Mouse (Mus musculus): Measurements from ENCODE around the gene Ccdc146.
A peak's percentile ranks its signal among the peaks of the same experiment; 100 is the strongest.

The Ccdc146 gene

GRCm38 (mm10) chr5:21424614-21425602 is at the start of gene Ccdc146, which contains the start of gene Fam185a:
TSS of gene Ccdc146 (minus strand) at chr5:21424677.
TSS of gene Fam185a (plus strand) at chr5:21424958.
- peak; percentile 98 for DNase-seq (ENCODE audit: low spot score in 2 of 2)

GRCm38 (mm10) chr5:21468100-21468499 is 43.6 kb upstream of the Ccdc146 start:
- no peak for DNase-seq (ENCODE audit: low spot score in 2 of 2)

GRCm38 (mm10) chr5:21467387-21467786 is 42.9 kb upstream of the Ccdc146 start:
- no peak for DNase-seq (ENCODE audit: low spot score in 2 of 2)

DNA sequence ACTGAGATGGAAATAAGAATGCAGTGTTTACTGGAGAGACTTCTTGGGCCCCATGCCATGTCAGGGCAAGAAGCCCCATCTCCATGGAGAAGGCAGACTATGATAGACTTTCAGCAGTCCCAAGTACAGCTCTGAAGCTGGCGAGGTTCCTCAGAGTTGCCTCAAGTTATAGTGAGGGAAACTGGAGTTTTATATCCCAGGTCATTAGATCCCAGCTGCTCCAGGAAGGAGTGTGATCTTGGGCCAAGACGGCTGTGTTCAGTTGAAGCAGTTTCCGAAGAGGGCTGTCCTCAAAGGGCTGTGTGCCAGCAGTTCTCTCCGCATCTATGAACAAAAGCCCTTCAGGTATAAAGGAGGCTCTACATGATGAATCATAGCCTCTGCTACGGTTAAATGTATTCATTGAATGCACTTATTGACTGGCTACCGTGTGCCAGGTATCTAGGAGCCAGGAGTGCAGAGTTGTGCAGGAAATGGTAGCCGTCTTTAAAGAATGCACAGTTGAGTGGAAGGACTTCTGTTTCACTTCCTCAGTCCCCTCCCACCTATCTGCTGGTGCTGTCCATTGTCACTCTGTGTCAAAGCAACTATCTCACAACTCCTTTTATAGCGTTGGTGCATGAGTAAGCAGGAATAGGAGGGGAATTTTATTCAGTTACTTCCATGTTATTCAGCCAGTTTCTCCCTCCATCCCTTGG is 16.5 kb upstream of the Ccdc146 start:
- peak in 1 of 2 experiments; percentile 17 for DNase-seq (ENCODE audit: low spot score in 2 of 2)

- DNase-seq (ENCODE audit: low spot score in 2 of 2) = no peak
Measured at GRCm38 (mm10) chr5:21439446-21440110, 15.1 kb upstream of the Ccdc146 start.

DNA sequence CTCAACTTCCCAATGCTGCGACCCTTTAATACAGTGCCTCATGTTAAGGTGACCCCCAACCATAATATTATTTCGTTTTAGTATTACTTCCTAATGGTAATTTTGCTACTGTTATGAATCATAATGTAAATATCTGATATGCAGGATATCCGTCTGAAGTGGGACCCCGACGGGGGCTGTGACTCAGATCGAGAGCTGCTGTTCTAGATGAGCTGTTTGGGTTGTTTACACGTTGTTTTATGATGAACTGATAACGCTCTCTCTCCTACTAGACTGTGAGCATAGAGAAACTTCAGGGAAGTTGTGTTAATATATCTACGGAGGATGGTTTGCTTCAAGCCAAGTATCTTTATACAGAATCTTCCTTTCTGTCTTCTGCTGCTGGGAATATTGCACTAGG is 14.0 kb upstream of the Ccdc146 start:
- no peak for DNase-seq (ENCODE audit: low spot score in 2 of 2)

DNA sequence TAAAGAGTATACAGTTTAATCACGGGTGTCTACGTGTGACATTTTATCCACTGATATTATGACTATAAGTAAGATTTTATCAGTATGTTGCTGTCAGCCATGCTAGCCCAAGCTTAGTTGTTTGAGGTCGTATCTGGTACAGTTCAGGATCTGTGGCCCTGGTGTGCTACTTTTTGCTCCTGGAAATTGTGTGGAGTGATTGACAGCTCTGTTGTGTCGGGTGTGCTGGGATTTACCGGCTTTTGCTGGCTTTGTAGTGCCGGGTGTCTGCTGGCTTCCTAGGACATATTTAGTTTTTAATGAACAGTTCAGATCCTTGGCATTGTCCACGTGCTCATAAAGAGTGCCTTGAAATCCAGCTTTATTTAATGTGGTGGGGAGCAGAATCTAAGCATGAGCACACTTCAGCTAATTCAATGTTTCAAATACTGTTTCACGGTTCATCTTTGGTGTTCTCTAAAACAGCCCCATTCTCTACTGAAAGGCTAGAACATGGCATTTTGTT is 12.0 kb upstream of the Ccdc146 start:
- no peak for DNase-seq (ENCODE audit: low spot score in 2 of 2)

DNA sequence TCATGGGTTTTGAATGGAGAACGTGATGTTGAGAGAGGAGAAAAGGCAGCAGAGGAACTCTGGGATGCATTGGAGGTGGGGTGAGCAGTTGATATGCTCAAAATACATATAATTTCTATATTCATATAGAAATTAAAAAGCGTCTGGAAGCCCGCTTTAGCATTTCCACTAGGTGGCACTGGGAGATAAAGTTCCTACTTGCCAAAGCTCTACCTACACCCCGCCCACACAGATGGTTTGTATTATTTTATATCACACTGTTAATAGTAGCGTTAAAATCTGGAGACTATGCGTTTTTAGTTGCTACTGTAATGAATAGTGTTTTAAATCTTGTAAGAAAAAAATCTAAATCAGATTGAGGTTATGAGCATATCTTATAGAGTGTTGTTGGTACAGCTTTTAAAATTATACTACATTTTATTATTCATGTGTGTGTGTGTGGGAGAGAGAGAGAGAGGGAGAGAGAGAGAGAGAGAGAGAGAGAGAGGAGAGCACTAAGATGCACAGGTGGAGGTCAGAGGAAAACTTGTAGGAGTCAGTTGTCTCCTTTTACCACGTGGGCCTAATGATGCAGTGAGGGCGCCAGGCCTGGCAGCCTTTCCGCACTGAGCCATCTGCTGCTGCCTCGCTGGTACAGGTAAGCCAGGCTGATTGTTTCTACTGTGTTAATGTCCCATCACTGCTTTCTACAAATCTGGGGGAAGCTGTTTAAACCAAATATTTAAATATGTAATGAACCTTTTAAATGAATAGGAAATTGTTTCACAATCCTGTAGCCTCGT is 9.9 kb upstream of the Ccdc146 start:
- DNase-seq (ENCODE audit: low spot score in 2 of 2) = no peak

DNA sequence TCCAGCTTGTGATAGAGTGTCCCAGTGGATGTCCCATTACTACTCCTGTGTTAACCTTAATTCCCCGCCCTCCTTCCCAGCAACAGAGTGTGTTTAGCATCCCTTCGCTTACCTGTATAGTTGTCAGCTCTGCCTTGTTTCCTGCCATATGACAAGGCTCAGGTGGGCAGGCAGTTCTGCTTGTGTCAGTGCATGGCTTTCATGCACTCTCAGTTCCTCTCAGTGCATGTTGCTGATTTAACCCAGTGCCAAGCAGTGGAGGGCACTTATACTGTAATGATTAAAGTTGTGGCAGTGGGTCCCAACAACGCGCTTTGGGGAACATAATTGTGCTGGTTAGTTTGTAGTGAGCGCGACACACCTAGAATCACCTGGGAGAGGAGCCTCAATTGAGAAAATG is 2.2 kb upstream of the Ccdc146 start:
- no peak for DNase-seq (ENCODE audit: low spot score in 2 of 2)

DNA sequence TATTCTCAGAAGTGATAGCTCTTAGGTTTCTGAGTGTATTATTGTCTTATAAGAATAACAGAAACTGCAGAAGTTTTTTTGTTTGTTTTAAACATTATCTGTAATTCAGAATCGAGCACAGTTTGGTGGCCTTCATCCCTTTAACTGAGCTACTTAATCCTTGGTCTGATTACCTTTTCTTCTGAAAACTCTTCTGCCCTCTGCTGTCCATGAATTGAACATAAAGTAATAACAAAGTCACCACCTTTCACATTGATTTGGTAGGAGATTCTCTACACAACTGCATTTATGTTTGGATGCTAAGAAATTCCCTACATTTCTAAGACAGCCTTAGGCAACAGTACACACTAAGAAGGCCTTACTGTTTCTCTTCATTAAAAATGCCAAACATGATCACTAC is 3.9 kb downstream of the Ccdc146 start:
- peak in 1 of 2 experiments; percentile 40 for DNase-seq (ENCODE audit: low spot score in 2 of 2)

DNA sequence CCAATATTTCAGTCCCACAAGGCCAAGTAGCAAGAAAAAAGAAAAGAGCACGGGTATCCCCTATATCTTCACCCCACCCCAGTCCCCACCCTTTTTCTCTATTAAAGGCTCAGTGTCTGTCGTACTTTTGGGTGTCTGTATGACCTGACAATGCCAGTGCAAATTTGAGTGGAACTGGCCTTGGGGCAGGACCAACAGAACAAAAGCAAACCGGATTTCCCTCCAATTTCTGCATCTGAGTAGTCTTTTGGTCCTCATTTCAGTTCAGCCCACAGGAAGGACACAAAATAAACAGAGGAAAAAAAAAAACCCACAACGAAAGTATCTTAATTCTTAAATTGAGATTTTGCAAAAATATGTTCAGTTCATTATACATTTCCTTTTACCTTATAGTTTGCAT is 5.9 kb downstream of the Ccdc146 start:
- no peak for DNase-seq (ENCODE audit: low spot score in 2 of 2)

DNA sequence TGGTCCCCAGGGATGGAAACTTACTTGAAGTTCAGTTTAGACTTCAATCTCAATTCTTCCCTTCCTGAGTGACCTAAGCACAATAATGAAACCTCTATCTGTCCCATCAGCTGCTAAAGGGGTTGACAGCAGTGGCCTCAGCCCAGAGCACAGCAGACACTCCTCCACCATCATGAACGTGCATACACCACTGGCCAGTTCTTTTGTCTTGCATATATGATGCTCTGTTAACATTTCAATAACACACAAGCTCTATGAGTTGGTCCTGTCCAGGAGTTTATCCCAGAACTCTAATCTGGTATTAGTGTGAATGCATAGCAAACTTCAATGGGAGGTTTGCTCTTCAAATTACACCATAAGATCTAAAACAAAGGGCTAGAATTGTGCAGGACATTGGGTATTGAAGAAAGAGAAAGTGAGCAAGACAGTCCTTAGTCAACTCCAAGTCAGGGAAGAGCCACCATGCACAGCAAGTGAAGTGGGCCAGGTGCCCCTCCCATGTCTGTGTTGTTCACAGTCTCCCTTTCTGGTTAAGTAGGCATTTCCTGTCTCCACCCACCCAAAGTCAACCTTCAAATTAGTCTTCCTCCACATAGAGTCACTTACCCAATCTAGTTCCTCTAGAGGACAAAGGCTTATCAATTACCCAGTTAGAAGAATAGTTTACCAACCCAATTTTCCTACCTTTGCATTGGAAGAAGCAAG is 10.2 kb downstream of the Ccdc146 start:
- DNase-seq (ENCODE audit: low spot score in 2 of 2) = no peak

DNA sequence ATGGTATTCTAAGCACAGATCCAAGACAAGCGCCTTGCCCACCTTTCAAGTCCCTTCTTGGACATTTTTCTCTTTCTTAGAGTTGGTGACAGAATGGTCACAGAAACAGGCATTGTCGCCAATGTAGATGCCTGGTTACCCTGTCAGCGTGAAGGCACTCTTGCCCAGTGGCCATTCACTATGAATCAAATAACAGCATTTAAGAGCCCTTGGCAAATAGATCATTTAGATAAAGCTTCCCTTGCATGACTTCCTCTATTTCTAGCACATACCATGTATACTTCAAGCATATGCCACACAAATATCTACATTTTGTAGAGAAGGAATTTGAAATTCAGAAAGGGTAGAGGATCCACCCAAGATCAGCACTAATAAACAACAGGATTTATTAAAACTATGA is 11.2 kb downstream of the Ccdc146 start:
- DNase-seq (ENCODE audit: low spot score in 2 of 2) = no peak

- no peak for DNase-seq (ENCODE audit: low spot score in 2 of 2)
Measured at GRCm38 (mm10) chr5:21412056-21412455, 12.4 kb downstream of the Ccdc146 start.

DNA sequence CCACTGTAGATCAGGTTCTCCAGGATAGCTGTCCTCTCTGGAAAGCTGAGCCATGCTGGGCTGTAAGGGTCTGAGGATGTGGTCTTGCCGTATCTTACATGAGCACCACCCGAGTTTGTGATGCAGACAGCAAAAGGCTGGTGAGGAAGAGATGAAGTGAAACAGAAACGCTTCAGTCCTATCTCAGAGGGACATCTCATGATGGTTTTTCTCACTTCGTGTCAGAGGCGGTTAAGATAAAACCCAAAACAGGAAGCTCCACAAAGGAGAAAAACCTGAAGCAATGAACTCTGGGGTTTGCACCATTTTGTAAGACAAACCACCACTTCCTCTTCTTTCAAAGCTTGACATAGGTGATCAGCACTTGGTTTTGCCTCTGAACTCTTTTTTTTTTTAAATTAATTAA is 13.2 kb downstream of the Ccdc146 start:
- peak; percentile 15 to 60 for DNase-seq (ENCODE audit: low spot score in 2 of 2)

DNA sequence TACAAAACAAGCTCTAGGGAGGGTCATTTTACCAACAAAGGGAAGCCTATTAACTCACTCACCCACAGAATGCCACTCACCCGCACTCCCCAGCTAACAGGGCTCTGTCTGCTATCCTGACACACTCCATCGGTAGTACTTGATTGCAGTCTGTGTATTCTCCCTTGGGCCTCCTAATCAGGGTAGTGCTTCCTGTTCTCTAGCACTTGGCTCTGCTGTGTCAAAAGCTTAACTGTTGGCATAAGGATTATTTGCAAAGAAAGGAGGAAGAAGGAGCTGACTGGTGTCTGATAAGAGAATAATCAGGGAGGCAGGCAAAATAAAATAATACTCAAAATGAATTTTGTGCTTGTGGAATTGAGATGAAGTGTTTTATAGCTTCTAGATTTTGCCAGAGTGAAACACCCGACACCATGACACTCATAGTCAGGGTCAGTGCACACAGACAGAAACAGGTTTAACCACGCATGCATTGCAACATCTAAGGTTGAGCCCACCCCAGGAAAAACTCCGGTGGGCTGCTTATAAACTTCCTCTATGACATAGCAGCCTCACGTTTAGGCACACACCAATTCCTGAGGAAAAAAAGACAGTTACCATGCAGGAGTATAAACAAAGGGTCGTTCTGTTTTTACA is 29.2 kb downstream of the Ccdc146 start:
- no peak for DNase-seq (ENCODE audit: low spot score in 2 of 2)

DNA sequence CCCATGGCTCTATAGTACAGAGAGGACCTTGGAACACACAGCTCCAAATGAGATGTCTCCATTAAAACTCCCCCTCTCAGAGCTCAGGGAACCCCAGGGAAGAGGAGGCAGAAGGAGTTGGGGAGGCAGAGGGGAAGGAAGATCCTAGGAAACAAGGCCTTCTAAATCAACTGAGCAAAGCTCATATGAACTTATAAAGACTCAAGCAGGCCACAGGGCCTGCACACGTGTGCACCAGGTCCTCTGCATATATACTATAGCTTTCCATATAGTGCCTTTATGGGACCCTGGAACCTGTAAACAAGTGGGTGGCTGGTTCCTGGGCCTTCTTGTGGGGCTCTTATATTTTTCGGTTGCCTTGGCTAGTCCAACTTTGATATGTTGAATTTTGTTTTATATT is 29.9 kb downstream of the Ccdc146 start:
- DNase-seq (ENCODE audit: low spot score in 2 of 2) = no peak

DNA sequence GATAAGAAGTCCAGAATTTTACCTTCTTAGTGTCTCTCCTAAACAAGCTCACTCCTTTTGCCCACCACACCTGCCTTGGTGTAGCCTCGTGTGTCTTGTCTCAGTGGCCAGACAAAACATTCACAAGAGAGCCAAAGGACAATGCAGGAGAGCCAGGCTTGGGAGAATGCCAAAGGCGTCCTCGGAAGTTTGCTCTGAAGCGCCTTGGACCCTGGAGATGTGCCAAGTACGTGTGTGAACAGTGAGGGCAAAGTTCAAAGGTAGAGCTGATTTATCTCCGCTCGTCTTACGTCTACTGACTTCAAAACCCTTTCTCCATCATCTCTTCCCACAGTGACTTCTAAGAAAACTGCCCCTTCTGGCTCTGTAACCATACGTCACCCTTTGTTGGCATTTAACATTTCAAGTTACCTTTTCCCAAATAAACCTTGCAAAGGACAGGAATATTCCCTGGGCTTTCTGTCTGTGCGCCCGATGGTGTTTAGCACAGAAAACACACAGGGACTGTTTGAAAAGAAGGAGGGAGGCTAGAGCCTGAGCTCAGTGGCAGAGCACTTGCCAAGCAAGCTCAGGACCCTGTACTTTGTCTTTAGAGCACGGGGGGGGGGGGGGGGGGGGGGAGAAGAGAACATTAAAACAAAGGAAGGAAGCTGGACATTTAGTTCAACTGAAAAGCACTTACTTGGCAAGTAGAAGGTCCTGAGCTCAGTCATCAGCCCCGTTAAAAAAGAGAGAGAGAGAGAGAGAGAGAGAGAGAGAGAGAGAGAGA is 32.7 kb downstream of the Ccdc146 start:
- no peak for DNase-seq (ENCODE audit: low spot score in 2 of 2)

DNA sequence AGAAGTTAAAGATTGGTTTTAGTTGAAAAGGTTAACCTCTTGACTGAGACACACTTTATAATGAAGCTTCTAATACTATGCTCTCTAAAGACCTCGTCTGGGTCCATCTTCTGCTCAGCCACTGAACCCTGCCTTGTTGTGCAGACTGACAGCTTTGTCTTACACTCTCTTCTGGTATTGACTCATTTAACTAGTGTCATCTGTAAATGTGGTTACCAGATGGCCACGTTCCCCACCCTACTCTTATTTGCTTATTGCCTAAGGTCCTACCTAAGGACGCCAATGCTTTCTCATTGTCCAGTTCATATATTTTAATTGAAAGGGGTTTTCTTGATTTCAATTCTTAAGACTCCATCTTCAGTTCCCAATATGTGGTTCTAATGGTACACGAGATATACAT is 35.6 kb downstream of the Ccdc146 start:
- DNase-seq (ENCODE audit: low spot score in 2 of 2) = no peak
